Mouse (Mus musculus): Measurements from ENCODE around the gene Pitx3. TPM values are rescaled to one million over a fixed set of nuclear protein-coding genes. Genes with fewer than 3 reads are reported as not detected.

Gene Pitx3
- polyA plus RNA-seq, 1 experiment from 2014 or later: not detected

DNA sequence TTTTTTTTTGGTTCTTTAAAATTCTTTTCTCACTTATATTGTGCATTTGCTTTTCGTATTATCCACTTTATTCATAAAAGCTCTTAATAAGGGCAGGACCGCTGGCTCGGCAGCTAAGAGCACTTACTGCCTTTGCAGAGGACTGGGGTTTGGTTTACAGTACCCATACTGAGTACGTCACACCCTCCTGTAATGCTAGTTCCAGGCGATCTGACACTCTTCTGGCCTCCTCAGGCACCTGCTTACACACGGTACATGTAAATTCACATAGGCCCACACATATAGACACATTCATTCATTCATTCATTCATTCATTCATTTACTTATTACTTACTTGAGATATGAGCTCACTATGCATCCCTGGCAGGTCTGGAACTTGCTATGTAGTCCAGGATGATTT is 27.3 kb downstream of the Pitx3 start:
- no peak for ATAC-seq
- Histone ChIP-seq H3K9me3 (ENCODE audit: control insufficient read depth, low read length) (no peaks in the 10 kb centered on the region), H3K4me1 (replicated peaks; ENCODE audit: control insufficient read depth, insufficient read depth, low read length) (no peaks in the 10 kb centered on the region), H3K4me2 (ENCODE audit: low read length) (no peak overlapping the region), H3K36me3 (ENCODE audit: control insufficient read depth, insufficient read depth) (no peaks in the 10 kb centered on the region), H3K27ac (ENCODE audit: low read length) (no peak overlapping the region), H3K4me3 (replicated peaks; ENCODE audit: low read length) (no peak overlapping the region), H3K9ac (replicated peaks; ENCODE audit: low read depth, low read length) (no peak overlapping the region), H3K27me3 (replicated peaks; ENCODE audit: control insufficient read depth, insufficient read depth, low read length) (no peaks in the 10 kb centered on the region)
- WGBS: 72% methylated on average over 6 of the region's 6 CpGs

DNA sequence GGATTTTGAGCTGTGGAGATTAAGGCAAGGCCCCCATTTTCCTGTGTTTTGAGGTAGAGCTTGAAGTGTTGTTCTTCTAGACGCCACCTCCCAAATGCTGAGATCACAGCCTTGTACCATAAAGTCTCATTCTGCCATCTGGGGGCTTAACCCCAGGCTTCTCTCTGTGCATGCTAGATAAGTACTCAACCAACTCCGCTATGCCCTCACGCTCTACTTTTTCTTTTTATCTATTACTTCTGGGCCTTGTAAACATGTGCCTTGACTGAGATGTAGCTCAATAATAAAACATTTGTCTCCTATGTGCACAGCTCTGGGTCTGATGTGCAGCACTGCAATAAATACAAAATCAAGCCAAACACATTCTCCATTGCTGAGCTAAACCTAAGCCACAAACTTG is 28.7 kb downstream of the Pitx3 start:
- no peak overlapping the region for H3K4me2 ChIP-seq (ENCODE audit: low read length)
- WGBS: 95% methylated on average over 3 of the region's 3 CpGs
- H3K9ac ChIP-seq (replicated peaks; ENCODE audit: low read depth, low read length): no peak overlapping the region
- no peaks in the 10 kb centered on the region for H3K9me3 ChIP-seq (ENCODE audit: control insufficient read depth, low read length)
- H3K4me3 ChIP-seq (replicated peaks; ENCODE audit: low read length): no peak overlapping the region
- H3K27me3 ChIP-seq (replicated peaks; ENCODE audit: control insufficient read depth, insufficient read depth, low read length): no peaks in the 10 kb centered on the region
- H3K36me3 ChIP-seq (ENCODE audit: control insufficient read depth, insufficient read depth): no peaks in the 10 kb centered on the region
- H3K27ac ChIP-seq (ENCODE audit: low read length): no peak overlapping the region
- no peak for ATAC-seq
- no peaks in the 10 kb centered on the region for H3K4me1 ChIP-seq (replicated peaks; ENCODE audit: control insufficient read depth, insufficient read depth, low read length)

DNA sequence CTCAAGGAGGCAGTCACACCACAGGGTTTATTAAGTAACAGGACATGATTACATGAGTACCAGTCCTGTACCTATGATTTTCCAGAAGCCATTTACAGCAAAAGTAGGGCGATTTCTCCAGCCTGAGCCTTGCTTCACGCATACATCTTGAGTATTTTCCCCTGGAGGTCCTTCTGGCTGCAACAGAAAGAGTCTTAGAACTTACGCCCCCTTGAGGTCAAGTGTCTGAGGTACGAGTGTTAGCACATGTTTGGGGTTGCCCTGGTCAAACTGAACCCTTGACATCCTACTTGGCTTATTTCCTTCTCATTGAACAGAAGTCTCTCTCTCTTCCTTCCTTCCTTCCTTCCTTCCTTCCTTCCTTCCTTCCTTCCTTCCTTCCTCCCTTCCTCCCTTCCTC is 33.5 kb downstream of the Pitx3 start:
- no peak overlapping the region for H3K27ac ChIP-seq (ENCODE audit: low read length)
- H3K4me2 ChIP-seq (ENCODE audit: low read length): no peak overlapping the region
- H3K9ac ChIP-seq (replicated peaks; ENCODE audit: low read depth, low read length): no peak overlapping the region
- no peaks in the 10 kb centered on the region for H3K27me3 ChIP-seq (replicated peaks; ENCODE audit: control insufficient read depth, insufficient read depth, low read length)
- no peak overlapping the region for H3K4me3 ChIP-seq (replicated peaks; ENCODE audit: low read length)
- H3K36me3 ChIP-seq (ENCODE audit: control insufficient read depth, insufficient read depth): no peaks in the 10 kb centered on the region
- no peaks in the 10 kb centered on the region for H3K9me3 ChIP-seq (ENCODE audit: control insufficient read depth, low read length)
- WGBS: 60% methylated on average over 4 of the region's 4 CpGs
- ATAC-seq: no peak
- H3K4me1 ChIP-seq (replicated peaks; ENCODE audit: control insufficient read depth, insufficient read depth, low read length): no peaks in the 10 kb centered on the region

DNA sequence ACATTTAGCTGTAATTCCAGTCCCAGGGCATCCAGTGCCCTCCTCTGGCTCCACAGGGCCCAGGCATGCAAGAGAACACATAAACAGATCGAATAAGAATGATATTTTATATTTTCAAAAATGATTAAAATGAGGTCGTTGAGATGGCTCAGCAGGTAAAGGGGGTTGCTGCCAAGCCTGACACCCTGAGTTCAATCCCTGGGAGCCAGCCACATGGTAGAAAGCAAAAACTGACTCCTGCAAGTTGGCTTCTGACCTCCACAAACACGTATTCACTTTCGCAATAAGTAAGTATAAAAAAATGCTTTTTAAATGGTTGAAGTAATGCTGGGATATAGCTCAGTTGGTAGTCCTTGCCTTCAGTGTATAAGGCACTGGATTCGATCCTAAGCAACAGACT is 37.3 kb downstream of the Pitx3 start:
- Histone ChIP-seq H3K9ac (replicated peaks; ENCODE audit: low read depth, low read length) (no peak overlapping the region), H3K4me1 (replicated peaks; ENCODE audit: control insufficient read depth, insufficient read depth, low read length) (no peaks in the 10 kb centered on the region), H3K4me2 (ENCODE audit: low read length) (no peak overlapping the region), H3K27ac (ENCODE audit: low read length) (no peak overlapping the region), H3K27me3 (replicated peaks; ENCODE audit: control insufficient read depth, insufficient read depth, low read length) (no peaks in the 10 kb centered on the region), H3K4me3 (replicated peaks; ENCODE audit: low read length) (no peak overlapping the region), H3K9me3 (ENCODE audit: control insufficient read depth, low read length) (no peaks in the 10 kb centered on the region), H3K36me3 (ENCODE audit: control insufficient read depth, insufficient read depth) (no peaks in the 10 kb centered on the region)
- ATAC-seq: no peak
- whole genome bisulfite sequencing: 83% methylated on average over 5 of the region's 5 CpGs

DNA sequence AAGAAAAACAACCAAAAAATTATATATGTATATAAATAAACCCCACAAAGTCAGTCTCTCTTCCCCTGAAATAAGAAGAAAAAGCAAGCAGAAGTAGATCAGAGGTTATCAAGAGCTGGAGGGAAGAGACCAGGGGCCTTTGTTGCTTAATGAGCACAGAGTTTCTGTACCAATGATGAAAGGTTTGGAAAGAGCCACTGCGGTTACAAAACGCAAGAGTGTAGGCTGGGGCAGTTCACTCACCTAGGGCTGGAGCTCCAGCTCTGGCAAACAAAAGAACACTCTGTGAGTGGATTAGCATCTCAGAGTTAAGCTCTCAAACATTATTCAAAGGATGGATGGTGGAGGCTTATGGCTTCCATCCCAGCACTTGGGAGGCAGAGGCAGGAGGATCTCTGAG is 37.9 kb downstream of the Pitx3 start:
- Histone ChIP-seq H3K36me3 (ENCODE audit: control insufficient read depth, insufficient read depth) (no peaks in the 10 kb centered on the region), H3K4me1 (replicated peaks; ENCODE audit: control insufficient read depth, insufficient read depth, low read length) (no peaks in the 10 kb centered on the region), H3K4me2 (ENCODE audit: low read length) (no peak overlapping the region), H3K9me3 (ENCODE audit: control insufficient read depth, low read length) (no peaks in the 10 kb centered on the region), H3K9ac (replicated peaks; ENCODE audit: low read depth, low read length) (no peak overlapping the region), H3K27me3 (replicated peaks; ENCODE audit: control insufficient read depth, insufficient read depth, low read length) (no peaks in the 10 kb centered on the region), H3K4me3 (replicated peaks; ENCODE audit: low read length) (no peak overlapping the region), H3K27ac (ENCODE audit: low read length) (no peak overlapping the region)
- 60% methylated on average over 2 of the region's 2 CpGs for WGBS
- no peak for ATAC-seq

DNA sequence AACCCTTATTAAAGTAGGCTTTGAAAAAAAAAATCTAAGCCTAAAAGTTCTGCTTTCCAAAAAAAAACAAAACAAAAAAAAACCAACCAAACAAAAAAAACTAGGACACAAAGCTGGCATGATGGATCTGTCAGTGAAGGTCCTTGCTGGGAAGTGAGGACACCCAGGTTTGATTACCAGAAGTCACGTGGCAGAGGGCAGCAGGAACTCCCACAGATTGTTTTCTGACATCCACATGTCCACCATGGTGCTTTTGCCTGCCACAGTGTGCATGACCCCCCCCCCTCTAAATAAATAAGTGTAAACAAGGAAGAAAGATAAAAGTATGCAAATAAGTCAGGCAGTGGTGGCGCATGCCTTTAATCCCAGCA is 44.0 kb downstream of the Pitx3 start:
- no peak overlapping the region for H3K4me2 ChIP-seq (ENCODE audit: low read length)
- H3K9me3 ChIP-seq (ENCODE audit: control insufficient read depth, low read length): no peaks in the 10 kb centered on the region
- H3K4me3 ChIP-seq (replicated peaks; ENCODE audit: low read length): no peak overlapping the region
- 98% methylated on average over 2 of the region's 2 CpGs for WGBS
- no peak overlapping the region for H3K27ac ChIP-seq (ENCODE audit: low read length)
- no peak overlapping the region for H3K9ac ChIP-seq (replicated peaks; ENCODE audit: low read depth, low read length)
- no peaks in the 10 kb centered on the region for H3K4me1 ChIP-seq (replicated peaks; ENCODE audit: control insufficient read depth, insufficient read depth, low read length)
- H3K36me3 ChIP-seq (ENCODE audit: control insufficient read depth, insufficient read depth): no peaks in the 10 kb centered on the region
- no peak for ATAC-seq
- no peaks in the 10 kb centered on the region for H3K27me3 ChIP-seq (replicated peaks; ENCODE audit: control insufficient read depth, insufficient read depth, low read length)

DNA sequence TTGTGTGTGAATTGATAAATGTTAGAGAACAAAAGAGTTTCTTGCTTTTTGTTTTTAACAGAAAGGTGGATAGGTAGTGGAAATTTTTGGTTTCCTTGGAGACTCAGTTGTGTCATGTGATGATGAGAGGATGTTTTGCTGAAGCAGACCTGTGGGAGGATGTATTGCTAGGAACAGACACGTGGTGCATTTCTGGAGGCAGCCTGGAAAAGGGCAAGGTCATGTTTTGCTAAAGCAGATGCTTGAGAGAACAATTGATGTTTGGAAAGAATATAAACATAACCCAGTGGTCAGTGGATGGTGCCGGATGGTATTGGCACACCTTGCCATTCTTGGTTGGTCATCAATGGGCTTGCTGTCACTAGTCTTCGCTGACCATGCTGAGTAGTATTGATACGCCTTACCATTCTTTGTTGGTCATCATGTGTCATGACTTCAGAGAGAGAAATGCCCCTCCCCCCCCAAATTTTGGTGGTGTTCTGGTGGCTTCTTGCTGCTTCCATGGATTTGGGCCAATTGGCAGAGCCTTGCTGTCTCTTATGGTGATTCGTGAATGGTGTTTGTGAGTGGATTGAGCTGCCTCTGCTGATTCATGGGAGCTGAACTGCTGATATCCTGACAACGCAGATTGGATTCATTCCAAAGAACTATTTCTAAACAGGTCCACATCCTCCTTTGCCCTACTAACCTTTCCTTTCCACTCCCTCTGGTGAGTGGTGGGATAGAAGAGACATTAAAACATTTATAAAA is 44.5 kb downstream of the Pitx3 start:
- H3K27ac ChIP-seq (ENCODE audit: low read length): no peak overlapping the region
- H3K9me3 ChIP-seq (ENCODE audit: control insufficient read depth, low read length): no peaks in the 10 kb centered on the region
- no peaks in the 10 kb centered on the region for H3K4me1 ChIP-seq (replicated peaks; ENCODE audit: control insufficient read depth, insufficient read depth, low read length)
- no peak overlapping the region for H3K9ac ChIP-seq (replicated peaks; ENCODE audit: low read depth, low read length)
- no peaks in the 10 kb centered on the region for H3K36me3 ChIP-seq (ENCODE audit: control insufficient read depth, insufficient read depth)
- H3K4me3 ChIP-seq (replicated peaks; ENCODE audit: low read length): no peak overlapping the region
- 84% methylated on average over 6 of the region's 6 CpGs for WGBS
- no peak overlapping the region for H3K4me2 ChIP-seq (ENCODE audit: low read length)
- ATAC-seq: no peak
- no peaks in the 10 kb centered on the region for H3K27me3 ChIP-seq (replicated peaks; ENCODE audit: control insufficient read depth, insufficient read depth, low read length)

DNA sequence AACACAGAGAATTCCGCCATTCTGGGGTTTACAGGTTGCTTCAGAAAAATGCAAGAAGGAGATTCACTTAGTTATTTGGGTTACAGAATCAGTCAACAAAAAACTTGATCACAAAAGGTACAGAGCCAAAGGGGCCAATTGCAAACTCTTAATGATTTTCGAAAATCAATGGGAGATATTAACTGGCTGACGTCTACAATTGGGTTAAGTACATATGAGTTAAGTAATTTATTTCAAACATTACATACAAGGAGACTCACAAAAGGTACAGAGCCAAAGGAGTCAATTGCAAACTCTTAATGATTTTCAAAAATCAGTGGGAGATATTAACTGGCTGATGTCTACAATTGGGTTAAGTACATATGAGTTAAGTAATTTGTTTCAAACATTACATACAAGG is 48.6 kb downstream of the Pitx3 start:
- no peaks in the 10 kb centered on the region for H3K4me1 ChIP-seq (replicated peaks; ENCODE audit: control insufficient read depth, insufficient read depth, low read length)
- WGBS: 89% methylated on average over 3 of the region's 3 CpGs
- no peak overlapping the region for H3K4me2 ChIP-seq (ENCODE audit: low read length)

DNA sequence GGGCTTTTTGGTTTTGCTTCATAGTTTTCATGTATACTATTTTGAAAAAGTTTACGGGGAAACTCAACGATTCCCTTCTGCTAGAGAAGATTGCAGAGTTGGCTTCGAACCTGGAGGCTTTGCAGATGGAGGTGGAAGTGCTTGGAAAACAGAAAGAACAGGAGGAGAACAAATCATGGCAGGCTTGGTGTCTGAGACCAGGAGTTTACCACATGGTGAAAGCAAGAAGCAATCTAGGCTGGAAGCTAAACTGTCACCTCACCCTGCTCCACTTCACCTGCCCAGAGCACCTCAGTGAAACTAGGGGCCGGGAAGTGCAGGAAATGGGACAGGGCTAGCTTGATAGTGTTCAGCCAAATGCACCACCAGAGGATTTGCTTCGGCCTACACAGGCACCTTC is 51.7 kb downstream of the Pitx3 start:
- Histone ChIP-seq H3K27ac (ENCODE audit: low read length) (no peak overlapping the region), H3K9ac (replicated peaks; ENCODE audit: low read depth, low read length) (no peak overlapping the region), H3K36me3 (ENCODE audit: control insufficient read depth, insufficient read depth) (no peaks in the 10 kb centered on the region), H3K9me3 (ENCODE audit: control insufficient read depth, low read length) (0 out of 2 replicates have a peak, but pooled peaks cover 2% of the 10 kb centered on the region), H3K4me2 (ENCODE audit: low read length) (no peak overlapping the region), H3K4me1 (replicated peaks; ENCODE audit: control insufficient read depth, insufficient read depth, low read length) (no peaks in the 10 kb centered on the region), H3K4me3 (replicated peaks; ENCODE audit: low read length) (no peak overlapping the region), H3K27me3 (replicated peaks; ENCODE audit: control insufficient read depth, insufficient read depth, low read length) (no peaks in the 10 kb centered on the region)
- WGBS: 87% methylated on average over 5 of the region's 5 CpGs
- no peak for ATAC-seq

More for the DNA sequence above, 48.6 kb downstream of the Pitx3 start:
- ATAC-seq: no peak
- no peak overlapping the region for H3K27ac ChIP-seq (ENCODE audit: low read length)
- H3K9ac ChIP-seq (replicated peaks; ENCODE audit: low read depth, low read length): no peak overlapping the region
- no peaks in the 10 kb centered on the region for H3K9me3 ChIP-seq (ENCODE audit: control insufficient read depth, low read length)
- H3K27me3 ChIP-seq (replicated peaks; ENCODE audit: control insufficient read depth, insufficient read depth, low read length): no peaks in the 10 kb centered on the region
- no peaks in the 10 kb centered on the region for H3K36me3 ChIP-seq (ENCODE audit: control insufficient read depth, insufficient read depth)
- H3K4me3 ChIP-seq (replicated peaks; ENCODE audit: low read length): no peak overlapping the region

DNA sequence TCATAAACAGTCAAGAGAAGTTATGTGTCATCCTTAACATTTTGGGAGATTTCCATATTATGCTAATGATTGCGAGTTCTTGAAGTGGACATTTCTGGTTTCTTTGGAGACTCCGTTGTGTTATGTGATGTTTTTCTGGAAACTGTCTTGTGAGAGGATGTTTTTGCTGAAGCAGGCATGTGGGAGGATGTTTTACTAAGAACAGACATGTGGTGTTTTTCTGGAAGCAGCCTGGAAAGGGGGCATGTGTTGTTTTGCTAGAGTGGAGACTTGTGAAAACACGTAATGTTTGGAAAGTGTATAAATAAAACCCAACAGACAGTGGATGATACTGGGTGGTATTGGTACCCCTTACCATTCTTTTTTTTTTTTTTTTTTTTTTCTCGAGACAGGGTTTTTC is 52.8 kb downstream of the Pitx3 start:
- Histone ChIP-seq H3K27ac (ENCODE audit: low read length) (no peak overlapping the region), H3K9ac (replicated peaks; ENCODE audit: low read depth, low read length) (no peak overlapping the region), H3K4me3 (replicated peaks; ENCODE audit: low read length) (no peak overlapping the region), H3K36me3 (ENCODE audit: control insufficient read depth, insufficient read depth) (no peaks in the 10 kb centered on the region), H3K4me1 (replicated peaks; ENCODE audit: control insufficient read depth, insufficient read depth, low read length) (no peaks in the 10 kb centered on the region), H3K27me3 (replicated peaks; ENCODE audit: control insufficient read depth, insufficient read depth, low read length) (no peaks in the 10 kb centered on the region), H3K4me2 (ENCODE audit: low read length) (no peak overlapping the region), H3K9me3 (ENCODE audit: control insufficient read depth, low read length) (0 out of 2 replicates have a peak, but pooled peaks cover 2% of the 10 kb centered on the region)
- WGBS: 82% methylated on average over 4 of the region's 4 CpGs
- ATAC-seq: no peak

Data from forebrain, embryonic 16.5 days (tissue).